Mouse (Mus musculus) spleen, postnatal 36 days (tissue): ENCODE results near the gene Espl1.

Source experiments
- DNase-seq, 2 experiments: peaks; one replicate each; pipeline ENCODE4 v3.0.0; 2022; ENCODE audit warnings: low spot score in 2 of 2, mixed read lengths in 1 of 2

The Espl1 gene

GRCm38 (mm10) chr15:102273982-102274716 lies 21.9 kb upstream of the Espl1 start:
- DNase-seq = no peak

- DNase-seq = no peak
Measured at GRCm38 (mm10) chr15:102278726-102279091, 17.4 kb upstream of the Espl1 start.

GRCm38 (mm10) chr15:102279092-102279782 lies 16.8 kb upstream of the Espl1 start, which contains the start of gene Mfsd5:
Gene Mfsd5 (plus strand): TSS chr15:102279454.
- peak; percentile 83 to 87 for DNase-seq

GRCm38 (mm10) chr15:102279783-102280520 lies 16.1 kb upstream of the Espl1 start:
- DNase-seq = no peak

- no peak for DNase-seq
Measured at GRCm38 (mm10) chr15:102280623-102281022, 15.4 kb upstream of the Espl1 start.

GRCm38 (mm10) chr15:102282463-102283292 lies 13.4 kb upstream of the Espl1 start:
- DNase-seq = no peak

GRCm38 (mm10) chr15:102283648-102284047 lies 12.4 kb upstream of the Espl1 start:
- no peak for DNase-seq

GRCm38 (mm10) chr15:102287395-102287794 lies 8.7 kb upstream of the Espl1 start:
- peak; percentile 37 to 58 for DNase-seq

GRCm38 (mm10) chr15:102296368-102297006 lies 421 bp downstream of the Espl1 start:
- DNase-seq = no peak

- no peak for DNase-seq
Measured at GRCm38 (mm10) chr15:102302542-102302941, 6.5 kb downstream of the Espl1 start.

- DNase-seq = no peak
Measured at GRCm38 (mm10) chr15:102308717-102309116, 12.7 kb downstream of the Espl1 start.

- DNase-seq = no peak
Measured at GRCm38 (mm10) chr15:102310074-102310845, 14.2 kb downstream of the Espl1 start.

- DNase-seq = no peak
Measured at GRCm38 (mm10) chr15:102311489-102311888, 15.4 kb downstream of the Espl1 start.

GRCm38 (mm10) chr15:102315292-102315691 lies 19.2 kb downstream of the Espl1 start:
- no peak for DNase-seq

- DNase-seq = peak; percentile 64 to 71
Measured at GRCm38 (mm10) chr15:102316263-102316662, 20.2 kb downstream of the Espl1 start.

- no peak for DNase-seq
Measured at GRCm38 (mm10) chr15:102324654-102325473, 28.8 kb downstream of the Espl1 start.

- peak; percentile 89 for DNase-seq
Measured at GRCm38 (mm10) chr15:102326022-102326576, 30.0 kb downstream of the Espl1 start, which contains the start of gene Pfdn5. Gene Pfdn5 (plus strand): TSS chr15:102326116.

- DNase-seq = no peak
Measured at GRCm38 (mm10) chr15:102326892-102327291, 30.8 kb downstream of the Espl1 start.

GRCm38 (mm10) chr15:102331610-102332015 lies 35.5 kb downstream of the Espl1 start, which contains the start of gene Myg1:
Gene Myg1 (plus strand): TSS chr15:102331709.
- peak; percentile 84 to 88 for DNase-seq
